Mouse (Mus musculus) liver, adult 2 months (tissue): Measurements from ENCODE around the gene Mical2. TPM values are rescaled to one million over a fixed set of nuclear protein-coding genes. Genes with fewer than 3 reads are reported as not detected.

Source experiments
- DNase-seq: peaks from one replicate; pipeline ENCODE4 v3.0.0-alpha.2; 2011; ENCODE audit warnings: low read depth, low spot score; ENCODE audit errors: extremely low read depth
- H3K27ac ChIP-seq: fragments of 200-500 bp; replicated peaks from 2 replicates; pipeline ENCODE4 v1.5.1; 2012; ENCODE audit warnings: low read depth, mild to moderate bottlenecking, control low read depth, inconsistent platforms, low read length; ENCODE audit not compliant: insufficient read depth
- H3K27me3 ChIP-seq: fragments of 200-500 bp; 2 replicates; pipeline ENCODE4 v1.6.1; 2012; ENCODE audit warnings: mild to moderate bottlenecking, moderate library complexity, low read length, inconsistent platforms; ENCODE audit not compliant: control insufficient read depth, insufficient read depth
- H3K36me3 ChIP-seq: fragments of 200-500 bp; 2 replicates; pipeline ENCODE4 v1.6.1; 2012; ENCODE audit warnings: low read length, inconsistent platforms; ENCODE audit not compliant: control insufficient read depth, insufficient read depth
- H3K4me1 ChIP-seq: fragments of 200-500 bp; 2 replicates; pipeline ENCODE4 v1.6.1; 2011; ENCODE audit warnings: low read length; ENCODE audit not compliant: control insufficient read depth, insufficient read depth
- H3K4me3 ChIP-seq: fragments of 200-500 bp; 2 replicates; pipeline ENCODE4 v1.5.1; 2011; ENCODE audit warnings: low read depth, mild to moderate bottlenecking, control low read depth, low read length, moderate library complexity; ENCODE audit not compliant: insufficient read depth
- H3K79me2 ChIP-seq: fragments of 200-500 bp; 2 replicates; pipeline ENCODE4 v1.6.1; 2012; ENCODE audit warnings: inconsistent platforms, mild to moderate bottlenecking, low read length, moderate library complexity; ENCODE audit not compliant: control insufficient read depth, insufficient read depth
- H3K9ac ChIP-seq: fragments of 200-500 bp; 2 replicates; pipeline ENCODE4 v1.6.1; 2012; ENCODE audit warnings: low read depth, mild to moderate bottlenecking, control low read depth, inconsistent platforms, low read length
- CTCF ChIP-seq: fragments of 200-500 bp; IDR thresholded peaks from 2 replicates; pipeline ENCODE4 v1.5.1; 2011; ENCODE audit warnings: low read depth, low read length, control low read depth
- POLR2A ChIP-seq: fragments of 200-500 bp; IDR thresholded peaks from 2 replicates; pipeline ENCODE4 v1.6.1; 2011; ENCODE audit warnings: low read length, control low read depth; ENCODE audit not compliant: insufficient read depth; ENCODE audit errors: extremely low read depth
- WGBS: fragments of 180-500 bp; shearing (Covaris S2); methylation state at CpG from one replicate; pipeline ENCODE4 v1.1.7; 2018; 5-methylcytosine and 5-hydroxymethylcytosine counted together
- polyA plus RNA-seq: library from polyadenylated mRNA; depleted of rRNA; stranded (reverse); fragments of >200 nt; gene quantifications from 2 replicates; pipeline ENCODE4 v1.2.3, GENCODE M21; 2012
- total RNA-seq: library from RNA; depleted of rRNA; stranded (reverse); fragments of >200 nt; gene quantifications from 2 replicates; pipeline ENCODE4 v1.2.3, GENCODE M21; 2014

The Mical2 gene
- total and polyA plus RNA-seq, 2 experiments: 4.1 to 6.9 TPM

DNA sequence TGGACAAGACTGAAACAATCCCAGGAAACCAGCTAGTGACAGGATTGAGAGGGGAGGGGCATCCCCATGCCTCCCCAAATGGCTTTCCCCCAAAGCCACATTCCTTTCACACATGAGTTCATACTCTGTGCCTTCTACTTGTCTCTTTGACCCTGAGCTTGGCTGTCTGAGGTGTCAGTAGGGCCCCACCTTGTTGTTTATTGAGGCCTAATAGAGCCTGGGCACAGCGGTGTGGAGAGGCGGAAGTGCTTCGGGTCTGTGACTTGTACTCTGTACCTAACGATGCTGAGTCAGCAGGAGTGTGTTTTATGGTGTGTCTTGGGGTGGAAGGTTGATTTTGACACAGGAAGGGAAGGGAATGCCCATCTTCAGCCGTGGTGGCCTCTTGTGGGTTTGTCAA is 26.4 kb downstream of the Mical2 start:
- H3K4me3 ChIP-seq: no peak overlapping the region
- no peak overlapping the region for H3K9ac ChIP-seq
- peaks cover 8% of the 10 kb centered on the region for H3K4me1 ChIP-seq
- TF ChIP-seq POLR2A: no peak
- no peak for TF ChIP-seq CTCF
- H3K27ac ChIP-seq: no peak overlapping the region
- 32% methylated on average over 5 of the region's 5 CpGs for WGBS
- H3K27me3 ChIP-seq: no peaks in the 10 kb centered on the region
- peaks cover 44% of the 10 kb centered on the region; the same call in 1 of the 2 replicates for H3K79me2 ChIP-seq
- H3K36me3 ChIP-seq: no peaks in the 10 kb centered on the region
- DNase-seq: peak; percentile 45

DNA sequence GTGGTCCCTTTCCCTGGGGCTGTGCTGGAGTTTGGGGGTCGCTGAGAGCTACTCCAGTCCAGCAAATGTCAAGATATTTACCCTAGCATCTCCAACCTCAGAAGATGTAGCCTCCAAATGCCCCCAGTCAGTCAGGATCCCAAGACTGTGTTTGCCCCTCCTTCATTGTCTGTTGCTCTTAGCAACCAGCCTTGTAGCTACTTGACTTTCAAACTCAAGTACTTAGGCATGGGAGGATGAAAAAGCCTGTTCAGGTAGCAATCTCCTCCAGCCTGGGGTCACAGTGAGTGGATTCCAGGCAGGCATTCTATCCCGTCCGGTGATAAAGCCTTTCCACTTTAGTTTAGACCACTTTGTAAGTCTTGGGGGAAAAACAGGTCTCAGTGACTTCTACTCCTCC is 28.6 kb downstream of the Mical2 start:
- H3K36me3 ChIP-seq: no peaks in the 10 kb centered on the region
- no peaks in the 10 kb centered on the region for H3K27me3 ChIP-seq
- DNase-seq: no peak
- H3K79me2 ChIP-seq: peaks cover 43% of the 10 kb centered on the region; the same call in 1 of the 2 replicates
- peaks cover 8% of the 10 kb centered on the region for H3K4me1 ChIP-seq
- WGBS: 91% methylated on average over 3 of the region's 3 CpGs
- H3K9ac ChIP-seq: no peak overlapping the region
- H3K27ac ChIP-seq: no peak overlapping the region
- H3K4me3 ChIP-seq: no peak overlapping the region
- TF ChIP-seq CTCF (no peak), POLR2A (no peak)

- 74% methylated on average over 3 of the region's 3 CpGs for WGBS
- Histone ChIP-seq H3K27ac (no peak overlapping the region), H3K27me3 (no peaks in the 10 kb centered on the region), H3K79me2 (peaks cover 35% of the 10 kb centered on the region; the same call in 1 of the 2 replicates), H3K4me3 (no peak overlapping the region), H3K36me3 (no peaks in the 10 kb centered on the region), H3K4me1 (peaks cover 5% of the 10 kb centered on the region), H3K9ac (no peak overlapping the region)
- no peak for TF ChIP-seq CTCF
- TF ChIP-seq POLR2A: no peak
- no peak for DNase-seq
Observed at GRCm38 (mm10) chr7:112255248-112255866, 29.7 kb downstream of the Mical2 start.

GRCm38 (mm10) chr7:112258338-112258903 is 32.8 kb downstream of the Mical2 start:
- no peak overlapping the region for H3K9ac ChIP-seq
- no peak for TF ChIP-seq POLR2A
- TF ChIP-seq CTCF: no peak
- peaks cover 32% of the 10 kb centered on the region; the same call in 1 of the 2 replicates for H3K79me2 ChIP-seq
- no peaks in the 10 kb centered on the region for H3K27me3 ChIP-seq
- H3K27ac ChIP-seq: no peak overlapping the region
- H3K4me1 ChIP-seq: no peaks in the 10 kb centered on the region
- H3K36me3 ChIP-seq: no peaks in the 10 kb centered on the region
- no peak overlapping the region for H3K4me3 ChIP-seq
- DNase-seq: no peak
- WGBS: 83% methylated on average over 4 of the region's 4 CpGs

- no peak overlapping the region for H3K4me3 ChIP-seq
- TF ChIP-seq POLR2A: no peak
- no peak for TF ChIP-seq CTCF
- no peak for DNase-seq
- no peaks in the 10 kb centered on the region for H3K36me3 ChIP-seq
- peaks cover 34% of the 10 kb centered on the region; the same call in 1 of the 2 replicates for H3K79me2 ChIP-seq
- 97% methylated on average over 4 of the region's 4 CpGs for WGBS
- no peaks in the 10 kb centered on the region for H3K4me1 ChIP-seq
- H3K9ac ChIP-seq: no peak overlapping the region
- H3K27ac ChIP-seq: no peak overlapping the region
- no peaks in the 10 kb centered on the region for H3K27me3 ChIP-seq
Observed at GRCm38 (mm10) chr7:112259286-112259685, 33.6 kb downstream of the Mical2 start.

DNA sequence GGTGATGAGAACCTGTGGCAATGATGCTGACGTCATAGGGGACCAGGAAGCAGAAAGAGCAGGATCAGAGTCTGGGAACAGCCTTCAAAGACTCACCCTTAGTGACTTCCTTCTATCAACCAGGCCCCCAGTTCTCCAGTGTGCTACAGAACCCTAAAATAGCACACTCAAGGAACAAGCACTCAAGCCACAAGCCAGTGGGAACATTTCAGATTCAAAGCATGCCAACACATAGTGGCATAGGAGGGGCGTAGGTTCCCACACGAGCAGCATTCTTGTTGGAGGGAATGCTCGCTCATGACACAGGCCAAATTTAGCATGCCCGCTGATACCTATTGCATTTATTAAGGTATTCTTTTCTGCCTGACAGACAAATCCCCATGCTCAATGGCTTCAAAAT is 35.5 kb downstream of the Mical2 start:
- Histone ChIP-seq H3K27me3 (no peaks in the 10 kb centered on the region), H3K36me3 (no peaks in the 10 kb centered on the region), H3K27ac (no peak overlapping the region), H3K79me2 (peaks cover 30% of the 10 kb centered on the region; the same call in 1 of the 2 replicates), H3K9ac (no peak overlapping the region), H3K4me1 (no peaks in the 10 kb centered on the region), H3K4me3 (no peak overlapping the region)
- no peak for DNase-seq
- WGBS: 93% methylated on average over 5 of the region's 5 CpGs
- no peak for TF ChIP-seq POLR2A
- no peak for TF ChIP-seq CTCF
